16 mouse cellular contexts compared by ENCODE assay signal in genomic region chr2:160657801-160658442, GRCm38 (mm10). TPM values are rescaled to one million over a fixed set of nuclear protein-coding genes. Genes with fewer than 3 reads are reported as not detected.
DNase-seq lines count a peak whose midpoint lies in the region; ATAC-seq and TF ChIP-seq lines count a peak whose summit lies in the region.
"Had no signal": no experiment of that assay in that cellular context is flagged by ENCODE, and none has a peak within 500 bp of the region (broad histone marks: within the 10 kb centered on the region; RNA-seq: fewer than 3 reads in every experiment).

No protein-coding gene starts in this region.

- peaks cover 20% of the 10 kb centered on the region for H3K79me2 ChIP-seq in MEL (ENCODE audit: control insufficient read depth, insufficient read depth, low read length, poor library complexity)

- 0 out of 4 replicates have a peak, but pooled peaks of 1 of the 2 experiments have one; percentile 17 for TF ChIP-seq EP300 in MEL (IDR thresholded peaks at IDR 0.05; ENCODE audit: low read depth in 1 of 2, low read length in 2 of 2)
- no peak for TF ChIP-seq EP300 in lung, postnatal 0 days (IDR thresholded peaks at IDR 0.05)

- no peak overlapping the region for H3K27ac ChIP-seq in heart, embryonic 13.5 days (replicated peaks)
- peak overlapping the region; percentile 70 for H3K27ac ChIP-seq in MEL (ENCODE audit: control insufficient read depth, low read depth, low read length)
- H3K27ac ChIP-seq in lung, postnatal 0 days (ENCODE audit: low read length): no peak overlapping the region
- H3K27ac ChIP-seq: embryonic facial prominence, embryonic 15.5 days; hindbrain, postnatal 0 days; midbrain, embryonic 15.5 days; stomach, postnatal 0 days had no signal

- TF ChIP-seq POLR2A in MEL (IDR thresholded peaks at IDR 0.05; ENCODE audit: control insufficient read depth in 1 of 2, insufficient read depth in 1 of 2, low read depth in 1 of 2, low read length in 2 of 2, poor library complexity in 1 of 2): no peak

- H3K4me1 ChIP-seq in heart, embryonic 13.5 days: peaks cover 16% of the 10 kb centered on the region
- peaks cover 12 to 13% of the 10 kb centered on the region in 2 experiments for H3K4me1 ChIP-seq in MEL (ENCODE audit: control insufficient read depth in 1 of 2, insufficient read depth in 2 of 2, low read length in 2 of 2)
- no peaks in the 10 kb centered on the region for H3K4me1 ChIP-seq in lung, postnatal 0 days (ENCODE audit: insufficient read depth, low read depth, low read length)
- H3K4me1 ChIP-seq: embryonic facial prominence, embryonic 15.5 days had no signal

- WGBS in heart, embryonic 13.5 days: 85% methylated on average over 13 of the region's 13 CpGs
- WGBS in lung, postnatal 0 days: 92% methylated on average over 12 of the region's 13 CpGs

- H3K4me2 ChIP-seq in heart, embryonic 13.5 days: peak overlapping the region; percentile 6; the same call in 1 of the 2 replicates
- no peak overlapping the region for H3K4me2 ChIP-seq in lung, postnatal 0 days (replicated peaks; ENCODE audit: low read depth, low read length)
- H3K4me2 ChIP-seq: embryonic facial prominence, embryonic 15.5 days; lung, embryonic 14.5 days; midbrain, embryonic 15.5 days had no signal

- H3K4me3 ChIP-seq in heart, embryonic 13.5 days: no peak overlapping the region
- H3K4me3 ChIP-seq in MEL (ENCODE audit: control insufficient read depth in 1 of 2, insufficient read depth in 1 of 2, low read depth in 2 of 2, low read length in 2 of 2): no peak overlapping the region
- H3K4me3 ChIP-seq in lung, postnatal 0 days (ENCODE audit: low read depth, low read length): no peak overlapping the region
- H3K4me3 ChIP-seq: embryonic facial prominence, embryonic 15.5 days; midbrain, embryonic 15.5 days had no signal

- peaks cover 51% of the 10 kb centered on the region for H3K36me3 ChIP-seq in heart, embryonic 13.5 days
- peaks cover 5 to 38% of the 10 kb centered on the region in 2 experiments for H3K36me3 ChIP-seq in MEL (ENCODE audit: control insufficient read depth in 1 of 2, insufficient read depth in 2 of 2, low read length in 2 of 2)
- peaks cover 12% of the 10 kb centered on the region; the same call in 1 of the 2 replicates for H3K36me3 ChIP-seq in lung, postnatal 0 days (ENCODE audit: insufficient read depth, low read length)

- TF ChIP-seq CTCF in MEL (IDR thresholded peaks at IDR 0.05 in 2 of 3, conservative IDR thresholded peaks at IDR 0.05 in 1 of 3; ENCODE audit: control insufficient read depth in 1 of 3, insufficient read depth in 1 of 3, low read depth in 2 of 3, low read length in 3 of 3, poor library complexity in 1 of 3, severe bottlenecking in 1 of 3): no peak
- TF ChIP-seq CTCF in lung, postnatal 0 days (IDR thresholded peaks at IDR 0.05): no peak

- TF ChIP-seq RAD21 in MEL (IDR thresholded peaks at IDR 0.05; ENCODE audit: low read depth, low read length): no peak

- ATAC-seq in heart, embryonic 13.5 days (ENCODE audit: extremely low read depth, insufficient number of reproducible peaks, low FRiP score, low TSS enrichment): peak; percentile 54; the same call in 1 of the 2 replicates
- ATAC-seq in hematopoietic stem cell, adult 5-6 weeks (replicated peaks in 1 of 2; ENCODE audit: insufficient read depth in 1 of 2, low FRiP score in 2 of 2, low TSS enrichment in 1 of 2, low read depth in 1 of 2, poor library complexity in 2 of 2, severe bottlenecking in 2 of 2): peak; percentile 86; a peak in 3 of 4 replicates
- peak; percentile 90 for ATAC-seq in megakaryocyte progenitor cell, adult 5-6 weeks (replicated peaks; ENCODE audit: poor library complexity)
- no peak for ATAC-seq in lung, postnatal 0 days
- ATAC-seq: hindbrain, postnatal 0 days; midbrain, embryonic 15.5 days had no signal

- H3K9ac ChIP-seq in heart, embryonic 13.5 days: no peak overlapping the region
- peak overlapping the region; percentile 35; the same call in 1 of the 2 replicates for H3K9ac ChIP-seq in MEL (ENCODE audit: control insufficient read depth, low read depth, low read length, poor library complexity, severe bottlenecking)
- no peak overlapping the region for H3K9ac ChIP-seq in lung, postnatal 0 days (replicated peaks; ENCODE audit: low read depth)
- H3K9ac ChIP-seq: embryonic facial prominence, embryonic 15.5 days; lung, embryonic 14.5 days; midbrain, embryonic 15.5 days had no signal

- no peaks in the 10 kb centered on the region for H3K9me3 ChIP-seq in heart, embryonic 13.5 days
- no peaks in the 10 kb centered on the region for H3K9me3 ChIP-seq in MEL (replicated peaks; ENCODE audit: insufficient read depth, low read length)
- no peaks in the 10 kb centered on the region for H3K9me3 ChIP-seq in lung, postnatal 0 days (ENCODE audit: low read length)
- H3K9me3 ChIP-seq: embryonic facial prominence, embryonic 15.5 days; midbrain, embryonic 15.5 days had no signal

- intact Hi-C loops in heart, postnatal 10 days (cut with DNase I): no loop called here

- DNase-seq in heart, postnatal 10 days: no peak
- DNase-seq in MEL (ENCODE audit: low read depth, low spot score): peak; percentile 81
- no peak for DNase-seq in adrenal gland, adult 2 months
- no peak for DNase-seq in lung, postnatal 0 days (ENCODE audit: low spot score)
- DNase-seq in cerebellum, postnatal 36 days: no peak
- DNase-seq: adrenal gland, postnatal 14 days; cerebellum, adult 2 months; lung, embryonic 14.5 days; right cerebral cortex, postnatal 4 days had no signal

- no peaks in the 10 kb centered on the region for H3K27me3 ChIP-seq in heart, embryonic 13.5 days (replicated peaks)
- no peaks in the 10 kb centered on the region for H3K27me3 ChIP-seq in MEL (ENCODE audit: control insufficient read depth in 1 of 2, insufficient read depth in 2 of 2, low read length in 2 of 2)
- H3K27me3 ChIP-seq in lung, postnatal 0 days (replicated peaks; ENCODE audit: insufficient read depth, low read length): no peaks in the 10 kb centered on the region
- H3K27me3 ChIP-seq: embryonic facial prominence, embryonic 15.5 days; midbrain, embryonic 15.5 days had no signal

TF ChIP-seq in MEL, 35 proteins besides CTCF, POLR2A, EP300 and RAD21 (continues in another document):
- TF ChIP-seq UBTF (IDR thresholded peaks at IDR 0.05; ENCODE audit: borderline replicate concordance, insufficient read depth, low read depth, low read length) (no peak), TBP (IDR thresholded peaks at IDR 0.05; ENCODE audit: low read depth, low read length) (no peak), ZC3H11A (IDR thresholded peaks at IDR 0.05; ENCODE audit: low read depth, low read length) (no peak), ZNF384 (IDR thresholded peaks at IDR 0.05; ENCODE audit: low read depth, low read length) (peak; percentile 95), ELF1 (IDR thresholded peaks at IDR 0.05; ENCODE audit: low read depth, low read length) (no peak), POLR2AphosphoS5 (IDR thresholded peaks at IDR 0.05; ENCODE audit: borderline replicate concordance, low read depth, low read length) (no peak), ETS1 (IDR thresholded peaks at IDR 0.05; ENCODE audit: low read depth, low read length) (peak; percentile 54), CHD1 (IDR thresholded peaks at IDR 0.05; ENCODE audit: low read depth, low read length) (no peak), MEF2A (IDR thresholded peaks at IDR 0.05; ENCODE audit: extremely low read depth, insufficient replicate concordance, low read depth, low read length, poor library complexity, severe bottlenecking) (no peak), SIN3A (IDR thresholded peaks at IDR 0.05; ENCODE audit: low read length) (no peak), TCF12 (IDR thresholded peaks at IDR 0.05; ENCODE audit: low read depth, low read length) (no peak), HCFC1 (IDR thresholded peaks at IDR 0.05; ENCODE audit: low read depth, low read length) (no peak), MYB (IDR thresholded peaks at IDR 0.05; ENCODE audit: low read depth, low read length) (no peak), NELFE (IDR thresholded peaks at IDR 0.05; ENCODE audit: low read depth, low read length) (no peak), GABPA (IDR thresholded peaks at IDR 0.05; ENCODE audit: low read depth, low read length) (peak; percentile 78; the same call in 1 of the 2 replicates), MAZ (IDR thresholded peaks at IDR 0.05; ENCODE audit: low read depth, low read length) (no peak), MXI1 (IDR thresholded peaks at IDR 0.05; ENCODE audit: low read depth, low read length) (no peak), BHLHE40 (IDR thresholded peaks at IDR 0.05; ENCODE audit: borderline replicate concordance, low read depth, low read length) (no peak), GATA1 (IDR thresholded peaks at IDR 0.05; ENCODE audit: low read depth, low read length) (0 out of 2 replicates have a peak, but pooled peaks have one; percentile 22), E2F4 (IDR thresholded peaks at IDR 0.05; ENCODE audit: borderline replicate concordance, low read depth, low read length) (no peak), RCOR1 (IDR thresholded peaks at IDR 0.05; ENCODE audit: low read depth, low read length) (no peak), MAX (IDR thresholded peaks at IDR 0.05; ENCODE audit: low read length) (no peak), NRF1 (IDR thresholded peaks at IDR 0.05; ENCODE audit: insufficient read depth, low read depth, low read length, poor library complexity, severe bottlenecking) (no peak), MAFK (IDR thresholded peaks at IDR 0.05; ENCODE audit: borderline replicate concordance, low read depth, low read length) (peak; percentile 45; the same call in 1 of the 2 replicates), ZKSCAN1 (IDR thresholded peaks at IDR 0.05; ENCODE audit: low read depth, low read length) (no peak), CHD2 (IDR thresholded peaks at IDR 0.05; ENCODE audit: low read length) (no peak), KAT2A (conservative IDR thresholded peaks at IDR 0.05; ENCODE audit: low read depth, low read length) (no peak), POLR2AphosphoS2 (IDR thresholded peaks at IDR 0.05; ENCODE audit: low read length) (no peak)

RNA-seq across cellular contexts. Expression of gene Top1, which starts 12.2 kb away (rescaled TPM):
- 44.9 and 48.0 TPM in 2 replicates for polyA plus RNA-seq in heart, embryonic 13.5 days (2015; fragmentation: Nextera tagmentation; extraction: Ambion mirVana)
- total RNA-seq in heart, postnatal 10 days (2021): 10 to 100 TPM; 53.1 to 65.1 TPM
- 33.5 and 36.5 TPM in 2 replicates for total RNA-seq in MEL (2012; rRNA removed)
- 100 to 1,000 TPM in 1 of 2 experiments, 10 to 100 TPM in 1; 73.3 to 123 TPM for polyA plus RNA-seq in MEL (2012; ENCODE audit: insufficient read depth in 1 of 2, insufficient read length in 2 of 2, low read depth in 1 of 2, low replicate concordance in 2 of 2, missing spikeins in 1 of 2)
- 180 and 188 TPM in 2 replicates for total RNA-seq in hematopoietic stem cell, adult 5-6 weeks (2017)
- total RNA-seq in megakaryocyte progenitor cell, adult 5-6 weeks (2015): 119 and 120 TPM in 2 replicates
- 149 and 151 TPM in 2 replicates for total RNA-seq in megakaryocyte progenitor cell, adult 5-6 weeks (2017)
- total RNA-seq in adrenal gland, adult 2 months (2021): 100 to 1,000 TPM in 1 of 2 experiments, 10 to 100 TPM in 1; 61.4 to 104 TPM
- 46.1 and 66.4 TPM in 2 replicates for polyA plus RNA-seq in adrenal gland, adult 2 months (2012; rRNA removed)
- 38.7 and 51.5 TPM in 2 replicates for polyA plus RNA-seq in lung, postnatal 0 days (2015; fragmentation: Nextera tagmentation; extraction: Ambion mirVana)
